Mouse (Mus musculus) liver, adult 2 months (tissue): ENCODE data around the gene Tuba1a. TPM values are rescaled to one million over a fixed set of nuclear protein-coding genes. Genes with fewer than 3 reads are reported as not detected.

Experiments
- DNase-seq: peaks from one replicate; pipeline ENCODE4 v3.0.0-alpha.2; 2011; ENCODE audit warnings: low read depth, low spot score; ENCODE audit errors: extremely low read depth
- H3K27ac ChIP-seq: fragments of 200-500 bp; replicated peaks from 2 replicates; pipeline ENCODE4 v1.5.1; 2012; ENCODE audit warnings: low read depth, mild to moderate bottlenecking, control low read depth, inconsistent platforms, low read length; ENCODE audit not compliant: insufficient read depth
- H3K27me3 ChIP-seq: fragments of 200-500 bp; 2 replicates; pipeline ENCODE4 v1.6.1; 2012; ENCODE audit warnings: mild to moderate bottlenecking, moderate library complexity, low read length, inconsistent platforms; ENCODE audit not compliant: control insufficient read depth, insufficient read depth
- H3K36me3 ChIP-seq: fragments of 200-500 bp; 2 replicates; pipeline ENCODE4 v1.6.1; 2012; ENCODE audit warnings: low read length, inconsistent platforms; ENCODE audit not compliant: control insufficient read depth, insufficient read depth
- H3K4me1 ChIP-seq: fragments of 200-500 bp; 2 replicates; pipeline ENCODE4 v1.6.1; 2011; ENCODE audit warnings: low read length; ENCODE audit not compliant: control insufficient read depth, insufficient read depth
- H3K4me3 ChIP-seq: fragments of 200-500 bp; 2 replicates; pipeline ENCODE4 v1.5.1; 2011; ENCODE audit warnings: low read depth, mild to moderate bottlenecking, control low read depth, low read length, moderate library complexity; ENCODE audit not compliant: insufficient read depth
- H3K79me2 ChIP-seq: fragments of 200-500 bp; 2 replicates; pipeline ENCODE4 v1.6.1; 2012; ENCODE audit warnings: inconsistent platforms, mild to moderate bottlenecking, low read length, moderate library complexity; ENCODE audit not compliant: control insufficient read depth, insufficient read depth
- H3K9ac ChIP-seq: fragments of 200-500 bp; 2 replicates; pipeline ENCODE4 v1.6.1; 2012; ENCODE audit warnings: low read depth, mild to moderate bottlenecking, control low read depth, inconsistent platforms, low read length
- CTCF ChIP-seq: fragments of 200-500 bp; IDR thresholded peaks from 2 replicates; pipeline ENCODE4 v1.5.1; 2011; ENCODE audit warnings: low read depth, low read length, control low read depth
- POLR2A ChIP-seq: fragments of 200-500 bp; IDR thresholded peaks from 2 replicates; pipeline ENCODE4 v1.6.1; 2011; ENCODE audit warnings: low read length, control low read depth; ENCODE audit not compliant: insufficient read depth; ENCODE audit errors: extremely low read depth
- WGBS: fragments of 180-500 bp; shearing (Covaris S2); methylation state at CpG from one replicate; pipeline ENCODE4 v1.1.7; 2018; 5-methylcytosine and 5-hydroxymethylcytosine counted together
- polyA plus RNA-seq: library from polyadenylated mRNA; depleted of rRNA; stranded (reverse); fragments of >200 nt; gene quantifications from 2 replicates; pipeline ENCODE4 v1.2.3, GENCODE M21; 2012
- total RNA-seq: library from RNA; depleted of rRNA; stranded (reverse); fragments of >200 nt; gene quantifications from 2 replicates; pipeline ENCODE4 v1.2.3, GENCODE M21; 2014

The Tuba1a gene
- total and polyA plus RNA-seq, 2 experiments = 8.4 to 13.7 TPM

DNA sequence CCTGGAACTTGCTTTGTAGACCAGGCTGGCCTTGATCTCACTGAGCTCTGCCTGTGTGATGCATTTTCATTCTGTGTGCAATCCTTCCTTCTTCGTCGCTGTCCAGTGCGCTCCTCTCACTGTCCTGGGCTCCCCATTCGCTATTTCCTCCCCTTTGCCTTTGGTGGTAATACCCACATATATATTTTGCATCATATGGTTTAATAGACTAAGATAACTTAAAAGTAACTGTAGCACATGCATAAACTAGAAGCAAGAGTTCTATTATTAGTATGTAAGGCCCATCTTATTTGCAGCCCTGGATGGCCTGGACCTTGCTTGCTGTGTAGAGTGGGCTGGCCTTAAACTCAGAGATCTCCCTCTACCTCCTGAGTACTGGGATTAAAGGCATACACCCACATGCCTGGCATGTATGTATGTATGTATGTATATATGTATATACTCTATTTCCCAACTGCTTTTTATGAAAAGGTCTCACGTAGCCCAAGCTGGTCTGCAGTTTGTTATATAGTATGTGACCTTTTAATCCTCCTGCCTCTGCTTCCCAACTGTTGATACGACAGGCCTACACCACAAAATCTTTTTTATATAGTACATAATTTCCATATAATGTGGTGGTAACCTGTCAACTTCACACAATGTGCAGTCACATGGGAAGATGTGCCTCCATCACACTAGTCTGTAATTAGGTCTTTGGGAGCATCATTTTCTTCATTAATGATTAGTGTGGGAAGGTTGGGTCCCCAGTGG, 4.5 kb downstream of the Tuba1a start:
- no peak overlapping the region for H3K27ac ChIP-seq
- no peak for DNase-seq
- H3K79me2 ChIP-seq = no peaks in the 10 kb centered on the region
- H3K27me3 ChIP-seq = no peaks in the 10 kb centered on the region
- TF ChIP-seq POLR2A (no peak), CTCF (no peak)
- 85% methylated on average over 6 of the region's 6 CpGs for WGBS
- no peak overlapping the region for H3K4me3 ChIP-seq
- no peaks in the 10 kb centered on the region; the same call in 1 of the 2 replicates for H3K4me1 ChIP-seq
- H3K36me3 ChIP-seq = no peaks in the 10 kb centered on the region
- no peak overlapping the region for H3K9ac ChIP-seq

DNA sequence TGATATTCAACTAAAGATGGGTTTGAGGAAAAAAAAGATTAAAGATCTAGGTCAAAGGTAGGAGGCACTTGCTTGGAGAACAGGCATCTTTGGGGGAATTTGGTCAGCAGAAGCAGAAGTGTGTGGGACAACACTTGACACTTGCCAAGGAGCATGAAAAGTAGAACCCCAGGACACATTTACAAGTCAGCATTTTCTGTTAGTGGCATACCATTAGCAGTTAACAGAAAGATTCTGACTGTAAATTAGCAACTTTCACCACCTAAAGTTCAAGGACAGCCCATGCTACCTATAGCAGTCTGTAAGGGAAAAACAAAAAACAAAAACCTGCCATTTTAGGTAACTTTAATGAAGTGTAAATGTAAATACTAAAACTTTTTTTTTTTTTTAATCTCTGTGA, 5.1 kb downstream of the Tuba1a start:
- H3K79me2 ChIP-seq = no peaks in the 10 kb centered on the region
- TF ChIP-seq POLR2A (no peak), CTCF (no peak)
- H3K4me3 ChIP-seq = no peak overlapping the region
- DNase-seq = no peak
- H3K27me3 ChIP-seq = no peaks in the 10 kb centered on the region
- no peak overlapping the region for H3K9ac ChIP-seq
- H3K36me3 ChIP-seq = no peaks in the 10 kb centered on the region
- H3K4me1 ChIP-seq = no peaks in the 10 kb centered on the region; the same call in 1 of the 2 replicates
- no peak overlapping the region for H3K27ac ChIP-seq

GRCm38 (mm10) chr15:98947884-98948283, 5.6 kb downstream of the Tuba1a start:
- WGBS = 81% methylated on average over 3 of the region's 3 CpGs
- H3K36me3 ChIP-seq = no peaks in the 10 kb centered on the region
- no peaks in the 10 kb centered on the region for H3K79me2 ChIP-seq
- H3K4me3 ChIP-seq = no peak overlapping the region
- TF ChIP-seq POLR2A (no peak), CTCF (no peak)
- no peaks in the 10 kb centered on the region for H3K4me1 ChIP-seq
- H3K9ac ChIP-seq = no peak overlapping the region
- no peak overlapping the region for H3K27ac ChIP-seq
- DNase-seq = no peak
- no peaks in the 10 kb centered on the region for H3K27me3 ChIP-seq

- WGBS = 89% methylated on average over 4 of the region's 4 CpGs
- H3K79me2 ChIP-seq = no peaks in the 10 kb centered on the region
- H3K4me3 ChIP-seq = no peak overlapping the region
- no peaks in the 10 kb centered on the region for H3K27me3 ChIP-seq
- no peak for DNase-seq
- H3K36me3 ChIP-seq = no peaks in the 10 kb centered on the region
- no peaks in the 10 kb centered on the region for H3K4me1 ChIP-seq
- TF ChIP-seq CTCF = no peak
- no peak overlapping the region for H3K27ac ChIP-seq
- no peak overlapping the region for H3K9ac ChIP-seq
Measured at GRCm38 (mm10) chr15:98943133-98943532, 10.4 kb downstream of the Tuba1a start.

GRCm38 (mm10) chr15:98942081-98942480, 11.4 kb downstream of the Tuba1a start:
- Histone ChIP-seq H3K4me3 (no peak overlapping the region), H3K27me3 (no peaks in the 10 kb centered on the region), H3K79me2 (no peaks in the 10 kb centered on the region), H3K9ac (no peak overlapping the region), H3K36me3 (no peaks in the 10 kb centered on the region), H3K4me1 (no peaks in the 10 kb centered on the region), H3K27ac (no peak overlapping the region)
- no peak for DNase-seq
- WGBS = 80% methylated on average over 4 of the region's 4 CpGs
- TF ChIP-seq POLR2A (no peak), CTCF (no peak)

DNA sequence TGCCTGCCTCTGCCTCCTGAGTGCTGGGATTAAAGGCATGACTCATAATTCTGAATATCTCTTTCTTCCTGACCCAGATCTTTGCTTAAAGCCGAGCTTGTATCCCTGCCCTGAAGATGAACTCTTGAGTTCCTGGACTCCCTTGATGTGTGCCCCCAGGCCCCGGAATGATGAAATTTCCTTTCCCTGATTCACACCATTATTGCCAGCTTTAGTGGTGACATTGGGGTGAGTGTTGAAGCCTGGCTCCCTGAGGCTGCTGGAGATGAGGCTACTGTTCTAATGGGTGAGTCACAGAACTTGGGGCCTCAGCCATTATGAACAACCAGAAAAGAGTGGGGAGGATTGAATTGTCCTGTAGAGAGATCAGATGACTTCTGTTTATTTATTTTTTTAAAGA, 12.0 kb downstream of the Tuba1a start:
- no peak for DNase-seq
- TF ChIP-seq POLR2A (no peak), CTCF (no peak)
- WGBS = 76% methylated on average over 2 of the region's 2 CpGs

More for the DNA sequence above, 12.0 kb downstream of the Tuba1a start:
- Histone ChIP-seq H3K4me1 (no peaks in the 10 kb centered on the region), H3K9ac (no peak overlapping the region), H3K27me3 (no peaks in the 10 kb centered on the region), H3K79me2 (no peaks in the 10 kb centered on the region), H3K4me3 (no peak overlapping the region), H3K27ac (no peak overlapping the region), H3K36me3 (no peaks in the 10 kb centered on the region)
